Mouse (Mus musculus) layer of hippocampus, postnatal 14 days (tissue): Measurements from ENCODE around the gene Nelfa. TPM values are rescaled to one million over a fixed set of nuclear protein-coding genes. Genes with fewer than 3 reads are reported as not detected.
"Not testable (repeated sequence)": the region's sequence is repeated elsewhere in the genome, so short reads cannot be mapped to it uniquely, and the experiment has no call there.

ENCODE experiments used
- DNase-seq, 2 experiments: peaks; one replicate each; pipeline ENCODE4 v3.0.0; 2021 to 2022; ENCODE audit warnings: low spot score in 2 of 2, mixed read lengths in 1 of 2
- long read RNA-seq, 2 experiments: library from polyadenylated mRNA; stranded (forward); transcript quantifications; one replicate each; pipeline ENCODE4 v2.0.0; 2021
- total RNA-seq, 2 experiments: library from RNA; stranded (reverse); gene quantifications; 2 replicates each; pipeline ENCODE4 v1.2.3; 2021

Nelfa gene
- 10 to 100 TPM; 17.7 to 19.8 TPM for total RNA-seq
- long read RNA-seq, experiment 1, transcript Nelfa-201 (11 exons, 2,580 nt) = major isoform, 23 of 28 reads
- long read RNA-seq, experiment 1, partial matches to known transcripts = 3 of 28 reads
- long read RNA-seq, experiment 1, other reads (novel, unspliced or antisense) = 2 of 28 reads
- long read RNA-seq, experiment 2, transcript Nelfa-201 (11 exons, 2,580 nt) = major isoform, 33 of 40 reads
- long read RNA-seq, experiment 2, partial matches to known transcripts = 3 of 40 reads
- long read RNA-seq, experiment 2, other reads (novel, unspliced or antisense) = 3 of 40 reads

DNA sequence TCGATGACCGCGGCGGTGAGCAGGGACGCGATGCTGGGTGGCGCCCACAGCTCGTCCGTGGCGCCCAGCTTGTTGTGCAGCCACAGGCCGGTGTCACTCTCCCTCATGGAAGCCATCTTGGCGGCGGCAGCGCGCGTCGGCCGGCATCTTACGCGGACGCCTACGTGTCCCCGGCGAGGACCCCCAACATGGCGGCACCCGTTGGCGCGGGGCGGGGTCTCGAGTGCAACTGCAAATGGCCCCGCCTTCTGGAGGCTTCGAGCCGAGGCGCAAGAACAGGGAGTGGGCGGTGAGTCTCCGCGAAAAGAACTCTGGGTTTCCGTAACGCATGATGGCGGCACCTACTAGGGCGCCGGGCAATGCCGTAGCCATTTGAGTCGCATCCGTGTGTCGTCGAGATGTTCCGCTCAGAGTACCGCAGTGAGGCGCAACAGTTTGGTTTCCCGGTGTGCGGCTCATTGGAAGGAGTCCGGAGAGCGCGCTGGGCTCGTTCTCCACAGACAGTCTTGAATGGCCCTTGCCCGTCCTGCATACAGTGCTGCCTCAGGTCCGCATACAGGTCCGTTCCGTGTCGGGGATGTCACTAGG is at the start of gene Nelfa:
Gene Nelfa (minus strand): TSS at position 294 of the 588 bp plus-strand sequence.
- DNase-seq = peak; percentile 98 to 99

DNA sequence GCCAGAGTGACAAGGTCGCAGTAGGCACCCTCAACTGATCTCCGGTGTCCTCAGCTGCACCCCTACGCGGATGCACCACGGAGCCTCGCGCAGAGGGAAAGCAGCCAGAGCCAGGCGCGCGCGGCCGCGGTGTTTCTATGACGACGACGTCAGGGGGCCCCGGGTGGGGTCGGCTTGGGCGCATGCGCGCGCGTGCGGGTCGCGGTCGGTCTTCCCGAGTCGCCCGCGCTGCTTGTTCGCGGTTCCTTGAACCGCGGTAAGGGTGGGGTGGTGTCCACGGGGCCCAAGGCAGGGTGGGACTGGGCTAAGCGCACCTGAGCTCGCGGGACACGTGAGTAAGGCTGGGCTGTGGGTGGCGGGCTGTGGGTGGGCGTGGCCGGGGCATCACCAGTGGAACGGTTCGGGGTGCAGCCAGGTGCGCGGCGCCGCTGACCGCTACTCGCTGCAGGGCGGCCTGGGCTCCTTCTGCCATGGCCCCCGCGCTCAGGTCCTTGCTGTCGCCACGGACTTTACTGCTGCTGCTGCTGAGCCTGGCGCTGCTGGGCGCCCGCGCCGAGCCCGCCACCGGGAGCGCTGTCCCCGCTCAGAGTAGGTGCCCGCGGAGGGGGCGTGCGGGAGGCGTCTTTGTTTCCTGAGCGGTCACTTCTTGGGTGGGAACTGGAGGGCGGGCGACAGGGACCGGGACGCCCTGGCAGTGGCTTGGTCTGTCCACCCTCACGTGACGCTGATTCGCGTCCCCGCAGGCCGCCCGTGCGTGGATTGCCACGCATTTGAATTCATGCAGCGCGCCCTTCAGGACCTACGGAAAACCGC is 47.3 kb upstream of the Nelfa start, which contains the start of gene Gm1673:
Gene Gm1673 (plus strand): TSS at position 125 of the 813 bp plus-strand sequence.
- DNase-seq = peak; percentile 90 to 94

DNA sequence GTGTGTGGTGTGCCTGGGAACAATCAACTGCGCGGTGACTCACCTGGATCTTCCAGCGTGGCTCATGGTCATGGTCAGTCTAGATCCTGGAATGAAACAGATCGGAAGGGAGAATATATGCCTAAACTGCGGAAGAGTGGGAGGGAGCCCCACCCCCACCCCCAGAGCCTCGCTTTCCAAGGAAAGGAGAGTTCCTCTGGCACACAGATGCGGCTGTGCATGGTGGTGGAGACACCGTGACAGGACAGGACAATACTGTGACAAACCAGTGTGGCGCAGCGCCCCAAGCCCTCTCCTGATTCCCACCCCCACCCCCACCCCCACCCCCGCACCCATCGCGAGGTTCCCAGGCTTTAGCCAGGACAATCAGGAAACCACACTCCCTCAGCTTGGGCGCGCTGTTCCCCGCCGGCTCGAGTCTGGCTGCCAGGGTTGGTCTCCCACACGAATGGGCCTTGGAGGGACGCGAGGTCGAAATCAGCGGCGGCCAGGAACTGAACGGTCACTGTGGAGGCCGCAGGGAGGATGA is 46.6 kb upstream of the Nelfa start:
- no peak for DNase-seq

DNA sequence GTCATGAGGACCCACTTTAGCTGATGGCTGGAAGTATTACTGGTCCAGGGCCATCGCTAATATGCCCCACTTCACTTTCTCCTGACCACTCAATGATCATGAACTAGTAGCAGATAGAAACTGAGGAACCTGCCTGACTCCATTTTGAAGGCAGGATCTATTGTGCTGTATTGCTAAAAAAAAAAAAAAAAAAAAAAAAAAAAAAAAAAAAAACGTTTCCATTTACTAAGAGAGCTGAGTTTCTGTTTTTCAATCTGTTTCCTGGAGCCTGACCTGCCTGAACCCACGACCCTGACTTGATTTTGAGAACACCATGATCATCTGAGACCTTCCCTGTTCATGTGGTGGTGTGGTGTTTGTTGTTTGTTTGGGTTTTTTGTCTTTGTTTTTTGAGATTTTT is 40.1 kb upstream of the Nelfa start:
- DNase-seq = no peak

DNA sequence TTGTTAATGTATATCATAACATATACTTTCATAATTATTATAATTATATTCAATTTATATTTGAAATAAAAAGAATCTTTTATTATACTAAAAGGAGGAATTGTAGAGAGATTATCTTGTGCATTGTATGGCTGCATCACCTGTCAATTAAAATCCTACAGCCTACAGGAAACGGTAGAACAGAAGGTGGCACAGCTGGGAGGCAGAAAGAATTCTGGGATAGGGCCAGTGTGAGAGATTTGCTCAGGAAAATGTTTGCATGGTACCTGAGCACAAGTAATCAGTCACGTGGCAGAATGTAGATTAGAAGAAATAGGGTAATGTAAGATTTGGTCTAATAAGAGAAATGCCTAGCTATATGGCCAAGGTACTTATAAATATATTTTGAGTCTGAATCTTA is 38.5 kb upstream of the Nelfa start:
- no peak for DNase-seq

DNA sequence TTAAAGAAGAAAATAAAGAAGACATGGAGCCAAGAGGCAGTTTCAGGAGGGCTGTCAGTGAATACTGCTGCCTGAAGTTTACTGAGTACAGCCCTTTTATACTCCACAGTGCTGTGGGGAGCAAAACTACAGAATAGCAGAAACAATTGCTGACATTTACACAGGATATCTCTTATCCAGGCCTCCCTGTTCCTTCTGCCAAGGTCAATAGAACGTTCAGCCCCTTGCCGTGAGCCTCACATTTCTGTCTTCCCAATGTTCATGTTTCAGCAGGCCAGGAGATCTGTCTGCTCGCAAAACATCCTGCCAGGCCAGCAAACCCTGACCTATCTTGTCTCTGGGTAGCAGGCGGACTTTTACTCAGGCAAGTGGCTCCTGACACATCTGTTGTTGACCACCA is 23.2 kb upstream of the Nelfa start:
- no peak for DNase-seq

DNA sequence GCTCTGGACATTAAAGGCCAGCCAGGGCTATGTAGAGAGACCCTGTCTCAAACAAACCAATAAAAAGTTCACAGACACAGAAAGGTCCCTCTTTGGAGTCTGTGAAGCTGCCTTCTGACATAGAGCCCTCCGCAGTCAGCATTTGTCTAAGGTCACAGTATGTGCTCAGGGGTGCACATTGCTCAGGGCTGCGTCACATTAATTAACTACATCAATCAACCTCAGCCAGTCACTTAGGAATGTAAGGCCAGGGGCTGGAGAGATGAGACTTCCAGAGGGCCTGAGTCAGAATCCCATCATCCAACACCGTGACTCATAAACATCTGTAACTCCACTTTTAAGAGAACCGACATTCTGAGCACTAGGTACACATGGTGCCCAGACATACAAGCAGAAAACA is 19.7 kb upstream of the Nelfa start:
- DNase-seq = no peak

DNA sequence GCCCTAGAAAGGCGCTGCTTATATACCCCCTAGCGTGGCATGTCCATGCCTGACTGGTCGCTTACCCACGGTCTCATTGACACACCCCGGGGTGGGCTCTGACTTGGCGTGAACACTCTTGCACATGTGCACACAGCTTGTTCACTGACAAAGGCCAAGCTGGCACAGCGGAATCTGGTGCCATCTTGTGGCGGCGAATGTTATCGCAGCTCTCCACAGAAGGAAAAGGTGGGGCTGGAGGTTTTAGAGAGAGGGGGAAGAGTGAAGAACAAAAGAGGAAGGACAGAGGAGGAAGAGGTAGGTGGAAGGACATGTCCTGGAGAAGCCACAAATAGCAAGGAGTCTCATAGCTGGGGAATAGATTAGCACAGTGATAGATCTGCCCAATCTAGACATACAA is 18.1 kb upstream of the Nelfa start:
- peak; percentile 85 to 90 for DNase-seq

DNA sequence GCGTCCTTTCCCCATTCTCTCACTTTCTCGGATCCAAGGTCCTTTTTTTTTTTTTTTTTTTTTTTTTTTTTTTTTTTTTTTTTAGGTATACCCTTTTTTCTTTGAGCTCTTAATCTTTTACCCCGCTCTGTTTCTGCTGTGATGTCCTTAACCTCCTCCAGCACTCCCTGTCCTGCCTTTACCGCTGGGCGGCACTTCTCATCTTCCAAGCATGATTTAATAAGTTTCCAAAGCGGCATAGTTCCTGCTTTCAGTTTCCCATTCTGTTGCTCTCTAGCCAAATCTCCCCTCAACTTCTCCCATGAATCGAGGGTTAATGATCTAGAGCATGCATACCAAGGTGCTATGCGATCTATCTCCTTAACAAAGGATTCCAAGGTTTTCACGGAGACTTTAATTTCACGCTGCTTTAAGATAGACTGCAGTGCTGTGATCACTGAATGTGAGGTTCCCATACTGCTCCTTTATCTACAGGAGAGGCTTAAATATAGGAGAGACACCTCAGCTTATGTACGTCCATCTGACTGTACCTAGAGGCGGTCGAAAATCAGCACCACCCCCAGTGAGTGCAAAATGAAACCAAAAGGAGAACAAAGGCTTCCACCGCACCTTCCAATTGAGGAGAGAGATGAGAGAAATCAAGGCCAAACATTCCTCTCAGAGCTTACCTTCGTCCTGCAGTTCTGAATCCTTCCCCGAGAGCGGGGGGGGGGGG is 17.4 kb upstream of the Nelfa start:
- no peak for DNase-seq

DNA sequence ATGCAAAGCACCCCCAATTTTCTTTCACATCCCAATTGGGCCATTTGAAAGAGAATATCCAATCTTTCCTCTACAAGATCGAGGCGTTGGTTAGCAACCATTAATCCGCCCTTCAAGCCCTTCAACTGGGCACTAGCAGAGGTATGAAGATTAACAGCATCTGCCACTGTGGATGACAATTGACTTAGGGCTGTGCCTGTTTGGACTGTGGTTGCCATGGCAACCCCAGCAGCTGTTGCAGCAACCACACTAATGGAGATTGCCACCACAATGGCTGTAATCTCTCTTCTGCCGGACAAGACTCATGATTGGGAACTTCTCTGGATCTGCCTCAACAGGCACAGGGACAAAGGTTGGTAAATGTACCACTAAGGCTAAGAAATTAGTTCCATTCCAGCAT is 12.1 kb upstream of the Nelfa start:
- no peak for DNase-seq

DNA sequence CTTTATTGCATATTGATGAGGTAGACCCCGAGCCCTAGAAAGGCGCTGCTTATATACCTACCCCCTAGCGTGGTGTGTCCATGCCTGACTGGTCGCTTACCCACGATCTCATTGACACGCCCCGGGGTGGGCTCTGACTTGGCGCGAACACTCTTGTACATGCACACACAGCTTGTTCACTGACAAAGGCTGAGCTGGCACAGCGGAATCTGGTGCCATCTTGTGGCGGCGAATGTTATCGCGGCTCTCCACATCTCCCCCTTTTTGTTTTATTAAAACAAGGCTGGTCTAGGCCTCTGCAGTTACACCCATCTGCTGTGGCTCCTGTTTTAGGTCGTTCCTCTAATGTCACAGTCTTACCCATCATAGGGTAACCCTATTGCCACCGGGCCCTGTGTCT is 10.8 kb upstream of the Nelfa start:
- DNase-seq = not testable (repeated sequence)

DNA sequence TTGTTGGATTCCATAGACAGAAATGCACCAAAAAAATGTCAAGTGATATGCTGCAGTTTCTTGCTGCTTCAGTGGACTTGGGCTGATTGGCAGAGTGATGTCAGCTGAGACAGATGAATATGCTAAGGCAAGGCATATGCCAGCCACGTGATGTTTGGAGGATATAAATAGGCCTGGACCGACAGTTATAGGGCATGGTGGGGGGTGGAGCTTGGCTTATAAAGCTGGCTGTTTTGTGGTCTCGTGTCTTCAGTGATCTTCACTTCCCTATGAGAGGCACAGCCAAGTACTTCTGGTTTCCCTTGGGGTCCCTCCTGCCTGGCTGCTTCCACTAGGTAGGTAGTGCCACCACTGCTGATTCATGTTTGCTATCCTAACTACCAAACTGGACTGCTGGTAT is 2.2 kb upstream of the Nelfa start:
- no peak for DNase-seq

DNA sequence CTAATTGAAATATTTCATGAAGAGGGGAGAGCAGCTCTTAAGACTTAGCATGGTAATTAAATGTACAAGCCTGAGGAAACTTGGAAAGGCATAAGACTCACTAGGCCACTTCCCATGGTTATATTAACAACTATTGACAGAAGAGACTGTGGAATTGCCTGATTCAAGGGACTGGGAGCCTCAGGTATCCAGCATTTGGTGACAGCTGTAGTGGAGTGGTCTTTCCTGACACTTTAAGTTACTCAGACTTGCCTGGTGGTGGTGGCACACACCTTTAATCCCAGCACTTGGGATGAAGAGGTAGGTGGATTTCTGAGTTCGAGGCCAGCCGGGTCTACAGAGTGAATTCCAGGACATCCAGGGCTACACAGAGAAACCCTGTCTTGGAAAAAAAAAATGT is 1.0 kb upstream of the Nelfa start:
- no peak for DNase-seq

DNA sequence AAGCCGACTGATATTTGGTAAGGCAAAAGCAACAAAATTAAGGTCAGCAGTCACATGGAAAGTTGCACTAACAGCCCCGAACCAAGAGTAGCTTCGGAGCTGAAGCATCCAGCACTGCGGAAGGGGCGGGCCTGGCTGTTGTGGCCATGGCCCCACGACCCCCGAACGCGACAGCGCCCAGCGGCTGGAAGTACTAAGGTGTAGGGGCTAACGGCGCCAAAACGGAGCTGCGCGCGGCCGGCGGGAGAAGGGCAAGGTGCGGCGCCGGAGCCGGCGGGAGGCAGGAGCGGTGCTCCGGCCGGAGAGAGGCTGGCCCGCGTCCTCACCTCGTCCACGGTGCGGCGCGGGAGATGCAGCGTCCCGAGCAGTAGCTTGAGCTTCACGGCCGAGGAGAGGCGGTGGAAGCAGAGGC is 507 bp downstream of the Nelfa start:
- no peak for DNase-seq

DNA sequence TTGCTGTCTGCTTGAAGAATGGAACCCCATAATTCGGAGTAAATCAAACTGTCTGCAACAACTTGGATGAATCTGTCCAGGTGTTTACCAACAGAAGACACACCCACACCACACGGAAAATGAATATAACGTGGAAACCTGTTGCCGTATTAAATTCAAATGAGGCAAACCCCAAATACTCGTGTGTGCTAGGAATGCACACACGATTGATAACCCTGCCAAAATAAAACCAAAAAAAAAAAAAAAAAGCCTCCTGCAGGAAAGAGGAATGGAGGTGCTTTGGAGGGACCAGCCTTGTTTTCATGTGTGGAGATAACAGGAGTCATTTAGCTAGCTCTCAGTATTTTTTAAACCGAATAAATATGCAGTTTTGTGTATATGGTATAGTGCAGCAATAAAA is 1.3 kb downstream of the Nelfa start:
- no peak for DNase-seq

DNA sequence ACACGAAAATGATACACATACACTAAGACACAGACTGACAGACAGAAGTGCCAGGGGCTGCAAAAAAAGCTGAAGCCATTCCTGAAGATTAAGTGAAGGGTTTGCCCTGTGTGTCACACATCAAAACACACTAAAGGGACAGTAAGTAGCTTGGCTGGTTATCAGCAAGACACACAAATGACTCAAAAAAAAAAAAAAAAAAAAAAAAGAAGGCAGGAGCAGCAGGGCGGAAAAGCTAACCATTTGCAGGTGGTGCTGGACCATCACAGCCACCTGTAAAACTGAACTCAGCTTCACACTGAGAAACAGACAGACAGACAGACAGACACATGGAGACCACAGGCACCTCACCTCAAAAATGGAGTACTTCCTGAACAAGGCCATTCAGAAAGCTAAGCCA is 2.1 kb downstream of the Nelfa start:
- DNase-seq = no peak

DNA sequence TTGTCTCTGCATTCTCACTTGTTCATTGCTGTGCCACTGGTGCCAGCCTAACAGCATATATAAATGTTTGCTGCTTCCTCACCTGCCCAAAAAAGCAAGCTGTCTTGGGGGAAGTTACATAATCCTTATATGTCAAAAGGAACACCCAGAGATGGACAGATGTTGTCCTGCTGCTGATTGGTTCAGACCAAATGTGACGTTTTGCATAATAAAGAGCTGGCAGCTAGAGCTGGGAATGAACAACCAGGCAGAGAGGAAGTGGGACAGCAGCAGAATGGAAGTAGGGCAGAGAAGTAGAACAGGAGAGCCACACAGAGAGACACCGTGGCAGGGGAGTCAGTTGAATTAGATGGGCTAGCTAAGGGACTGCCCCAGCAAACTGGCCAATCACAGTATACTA is 3.8 kb downstream of the Nelfa start:
- DNase-seq = no peak

DNA sequence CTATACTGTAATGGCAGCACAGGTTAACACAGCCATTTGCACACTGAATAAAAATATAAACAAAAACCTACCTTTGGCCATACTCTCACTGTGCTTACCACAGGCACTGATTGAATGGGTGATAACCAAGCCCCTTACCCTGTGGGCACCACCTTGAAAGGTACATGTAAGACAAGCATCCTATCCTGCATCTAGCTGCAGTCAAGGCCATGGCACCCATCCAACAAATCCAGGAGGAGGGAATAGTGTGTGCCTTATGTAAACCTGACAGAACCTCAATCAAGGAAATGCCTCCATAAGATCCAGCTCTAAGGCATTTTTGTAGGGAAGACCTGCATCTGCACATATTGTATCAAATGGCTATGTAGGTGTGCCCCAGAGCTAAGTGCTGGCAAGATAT is 10.0 kb downstream of the Nelfa start:
- no peak for DNase-seq

DNA sequence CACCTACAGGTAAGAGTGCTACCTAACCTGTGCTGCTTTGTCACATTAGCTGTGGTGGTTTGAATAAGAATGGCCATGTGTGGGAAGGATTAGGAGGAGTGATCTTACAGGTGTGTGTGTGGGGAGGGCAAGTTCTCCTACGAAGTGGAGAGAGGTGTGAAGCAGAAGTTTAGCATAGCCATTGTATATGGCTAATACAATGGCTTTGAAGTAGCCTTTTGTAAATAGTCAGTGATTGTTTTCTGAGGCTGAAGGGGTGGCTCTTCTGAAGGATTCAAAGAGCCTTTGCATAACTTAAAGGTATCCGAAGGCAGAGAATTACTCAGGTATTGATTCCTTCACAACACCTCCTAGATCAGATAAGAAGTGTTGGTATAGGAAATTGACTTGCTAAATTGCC is 13.6 kb downstream of the Nelfa start:
- no peak for DNase-seq

DNA sequence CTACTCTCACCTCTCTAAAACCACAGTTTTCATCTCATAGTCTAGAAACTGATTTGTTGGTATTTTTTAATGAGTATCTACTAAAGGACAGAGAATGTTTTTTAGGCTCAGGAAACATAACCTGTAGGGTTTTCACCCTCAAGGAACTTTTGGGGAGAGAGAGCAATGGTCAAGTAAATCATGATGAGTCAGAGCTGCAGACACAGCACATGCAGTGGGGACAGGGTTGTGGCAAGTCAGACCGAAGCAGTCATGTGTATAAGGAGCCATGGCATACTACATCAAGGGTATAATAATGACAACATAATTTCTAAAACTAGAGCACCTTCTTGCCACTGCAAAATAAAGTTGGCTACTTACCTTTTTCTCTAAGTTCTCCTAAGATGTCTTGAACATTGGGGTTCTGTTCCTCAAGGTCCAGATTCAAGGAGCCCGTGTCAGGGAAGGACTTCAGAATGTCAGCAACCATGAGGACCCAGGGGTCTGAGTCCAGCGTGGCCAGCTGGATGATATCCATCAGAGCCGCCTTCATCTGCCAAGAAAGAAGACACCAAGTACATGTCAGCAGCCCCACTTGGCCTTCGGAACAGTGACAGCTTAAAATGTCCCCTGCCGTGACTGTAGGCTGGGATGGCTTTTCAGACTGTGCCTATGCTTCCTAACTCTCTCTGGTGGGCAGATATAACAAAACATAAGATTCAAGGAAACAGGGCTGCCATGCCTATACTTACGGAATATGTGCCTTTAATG is 14.6 kb downstream of the Nelfa start:
- no peak for DNase-seq

DNA sequence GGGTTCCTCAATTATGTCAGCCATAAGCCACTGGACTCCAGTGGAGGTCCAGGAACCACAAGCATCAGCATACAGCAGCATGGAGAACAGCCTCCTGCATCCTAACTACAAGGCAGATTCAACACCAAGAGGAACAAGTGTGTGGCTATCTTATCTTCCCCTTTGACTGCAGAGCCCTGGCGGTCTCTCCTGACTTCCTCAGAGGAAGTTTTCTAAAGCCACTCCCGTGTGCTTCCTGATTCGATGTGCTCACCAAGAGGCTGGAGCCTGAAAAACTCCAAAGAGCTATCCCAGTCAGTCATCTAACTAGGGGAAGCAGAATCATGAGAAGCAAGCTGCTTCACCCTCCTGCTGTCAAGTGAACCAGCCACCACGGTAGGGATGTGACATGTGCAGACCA is 15.3 kb downstream of the Nelfa start:
- no peak for DNase-seq
